Mouse (Mus musculus) heart, adult 2 months (tissue): Measurements from ENCODE around the gene Slc35b2. TPM values are rescaled to one million over a fixed set of nuclear protein-coding genes. Genes with fewer than 3 reads are reported as not detected.

Source experiments
- DNase-seq, 2 experiments: peaks; one replicate each; pipeline ENCODE4 v3.0.0; 2021
- H3K27ac ChIP-seq: fragments of 200-600 bp; 2 replicates; pipeline ENCODE4 v1.8.1; 2022
- H3K27me3 ChIP-seq: fragments of 200-500 bp; 2 replicates; pipeline ENCODE4 v1.6.1; 2012; ENCODE audit warnings: mild to moderate bottlenecking, low read length, inconsistent platforms, mixed read lengths; ENCODE audit not compliant: control insufficient read depth, insufficient read depth
- H3K36me3 ChIP-seq: fragments of 200-500 bp; 2 replicates; pipeline ENCODE4 v1.6.1; 2012; ENCODE audit warnings: low read length, inconsistent platforms; ENCODE audit not compliant: control insufficient read depth, insufficient read depth
- H3K4me1 ChIP-seq: fragments of 200-500 bp; 2 replicates; pipeline ENCODE4 v1.6.1; 2011; ENCODE audit warnings: low read length; ENCODE audit not compliant: control insufficient read depth, insufficient read depth
- H3K4me3 ChIP-seq: fragments of 200-600 bp; 2 replicates; pipeline ENCODE4 v1.8.1; 2022
- H3K79me2 ChIP-seq: fragments of 200-500 bp; replicated peaks from 2 replicates; pipeline ENCODE4 v1.6.1; 2012; ENCODE audit warnings: mild to moderate bottlenecking, inconsistent platforms, low read length, moderate library complexity, mixed read lengths; ENCODE audit not compliant: control insufficient read depth, insufficient read depth
- H3K9ac ChIP-seq: fragments of 200-500 bp; 2 replicates; pipeline ENCODE4 v1.6.1; 2012; ENCODE audit warnings: low read depth, mild to moderate bottlenecking, control low read depth, inconsistent platforms, low read length, mixed read lengths
- CTCF ChIP-seq: fragments of 200-600 bp; IDR thresholded peaks from 2 replicates; pipeline ENCODE4 v1.8.1; 2022; ENCODE audit warnings: antibody characterized with exemption, mild to moderate bottlenecking, moderate library complexity
- EP300 ChIP-seq: fragments of 200-500 bp; IDR thresholded peaks from 2 replicates; pipeline ENCODE4 v1.6.1; 2011; ENCODE audit warnings: low read depth, low read length, control low read depth; ENCODE audit not compliant: insufficient read depth
- POLR2A ChIP-seq: fragments of 200-500 bp; IDR thresholded peaks from 2 replicates; pipeline ENCODE4 v1.6.1; 2011; ENCODE audit warnings: mild to moderate bottlenecking, low read depth, low read length, control low read depth; ENCODE audit not compliant: insufficient read depth
- WGBS: fragments of 180-500 bp; shearing (Covaris S2); methylation state at CpG from one replicate; pipeline ENCODE4 v1.1.7; 2018; 5-methylcytosine and 5-hydroxymethylcytosine counted together
- intact Hi-C: fragments of 180-260 bp; cut with DNase I; formaldehyde crosslinking; loops from one replicate; pipeline ENCODE4 v1.15.1; 2025
- polyA plus RNA-seq: library from polyadenylated mRNA; depleted of rRNA; stranded (reverse); fragments of >200 nt; gene quantifications from 2 replicates; pipeline ENCODE4 v1.2.3, GENCODE M21; 2012
- total RNA-seq, 2 experiments: library from RNA; stranded (reverse); gene quantifications; 2 replicates each; pipeline ENCODE4 v1.2.3; 2021

Slc35b2 gene
- total and polyA plus RNA-seq, 3 experiments, result 23.4 to 45.1 (median 24.0) TPM

DNA sequence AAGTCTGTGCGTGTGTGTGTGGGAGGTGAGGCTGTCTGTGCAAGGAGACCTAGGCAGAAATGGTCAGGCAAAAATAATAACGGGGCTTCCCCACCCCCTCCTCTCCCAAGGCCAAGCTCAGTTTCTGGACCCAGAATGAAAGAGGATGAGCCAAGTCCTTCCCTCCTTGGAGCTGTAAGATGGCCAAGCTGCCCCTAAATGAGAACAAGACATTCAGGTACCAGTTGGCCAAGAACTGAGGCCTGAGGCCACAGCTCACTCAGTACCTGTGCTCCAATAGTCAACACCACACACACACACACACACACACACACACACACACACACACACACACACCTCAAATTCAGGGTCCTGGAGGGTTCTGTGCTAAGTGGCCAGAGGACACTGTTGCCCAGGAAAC is 21.0 kb upstream of the Slc35b2 start:
- DNase-seq, result no peak
- TF ChIP-seq CTCF (no peak), EP300 (no peak), POLR2A (no peak)
- Histone ChIP-seq H3K36me3 (no peaks in the 10 kb centered on the region), H3K27ac (no peak overlapping the region), H3K4me3 (no peak overlapping the region), H3K4me1 (no peaks in the 10 kb centered on the region), H3K27me3 (peaks cover 21% of the 10 kb centered on the region), H3K9ac (no peak overlapping the region), H3K79me2 (no peaks in the 10 kb centered on the region)
- 70% methylated on average over 2 of the region's 2 CpGs for whole genome bisulfite sequencing
- intact Hi-C loops, result no loop called here

DNA sequence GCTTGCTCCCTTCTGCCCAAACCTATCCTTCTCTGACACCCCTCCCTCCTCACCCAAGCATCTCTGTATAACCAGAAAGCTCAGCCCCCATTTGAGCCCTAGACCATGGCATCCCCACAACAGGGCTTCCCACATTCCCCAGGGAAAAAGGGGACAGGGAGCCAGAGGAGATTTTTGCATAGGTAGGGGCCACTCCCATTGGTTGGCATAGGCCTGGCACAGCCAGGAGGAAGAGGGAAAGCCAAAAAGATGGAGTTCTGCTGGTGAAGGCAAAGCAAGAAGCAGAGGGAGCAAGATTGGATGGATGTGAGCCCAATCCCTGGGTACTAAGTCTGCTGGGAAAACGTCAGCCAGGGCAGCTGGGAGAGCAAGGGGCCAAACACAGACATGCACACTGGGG is 20.6 kb upstream of the Slc35b2 start:
- 29% methylated on average over 1 of the region's 1 CpGs for WGBS
- intact Hi-C loops, result no loop called here
- no peak for DNase-seq
- Histone ChIP-seq H3K27ac (no peak overlapping the region), H3K79me2 (no peaks in the 10 kb centered on the region), H3K4me3 (no peak overlapping the region), H3K27me3 (peaks cover 21% of the 10 kb centered on the region), H3K9ac (no peak overlapping the region), H3K36me3 (no peaks in the 10 kb centered on the region), H3K4me1 (no peaks in the 10 kb centered on the region)
- TF ChIP-seq CTCF (no peak), POLR2A (no peak), EP300 (no peak)

DNA sequence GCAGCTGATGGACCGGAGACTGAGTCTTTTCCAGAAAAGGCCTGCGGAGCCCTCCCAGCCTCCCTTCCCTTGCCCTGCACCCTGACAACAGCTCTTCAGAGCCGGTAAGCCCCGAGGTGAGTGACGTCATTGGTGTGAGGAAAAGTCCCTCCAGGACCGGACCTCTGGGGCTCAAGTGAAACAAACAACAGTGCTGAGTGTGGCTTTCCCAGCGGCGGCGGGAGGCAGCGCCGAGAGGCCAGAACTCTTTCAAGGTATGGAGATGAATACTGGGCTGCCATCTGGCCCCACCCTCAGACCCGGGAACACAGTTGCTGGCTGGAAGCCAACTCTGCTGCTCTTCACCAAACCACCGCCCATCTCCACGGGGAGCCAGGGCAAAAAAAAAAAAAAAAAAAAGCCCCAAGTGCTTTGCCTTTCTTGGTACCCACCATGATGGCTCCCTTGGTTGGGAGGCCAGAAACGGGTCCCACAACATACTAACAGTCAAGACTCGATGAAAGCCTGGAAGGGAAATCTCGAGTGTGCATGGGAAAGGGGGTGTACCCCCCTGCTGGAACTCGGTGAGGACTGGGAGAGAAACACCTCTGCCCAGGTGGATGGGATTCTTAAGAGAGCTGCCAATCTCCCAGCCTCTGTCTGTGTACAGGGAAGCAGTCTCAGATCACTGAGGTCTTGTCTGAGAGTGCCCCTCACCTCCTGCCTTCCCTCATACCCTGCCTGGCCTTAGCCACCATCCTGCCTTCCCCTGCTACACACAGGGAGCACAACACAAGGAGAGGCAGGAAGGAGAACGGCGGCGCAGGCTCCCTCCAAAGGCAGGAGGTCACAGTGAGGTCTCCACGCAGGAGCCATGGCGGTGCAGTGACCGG is 19.4 kb upstream of the Slc35b2 start:
- H3K27me3 ChIP-seq, result peaks cover 28% of the 10 kb centered on the region
- H3K4me3 ChIP-seq, result no peak overlapping the region
- no peak for DNase-seq
- no peak overlapping the region for H3K9ac ChIP-seq
- 7% methylated on average over 24 of the region's 24 CpGs for WGBS
- H3K4me1 ChIP-seq, result no peaks in the 10 kb centered on the region
- intact Hi-C loops, result no loop called here
- H3K79me2 ChIP-seq, result no peaks in the 10 kb centered on the region
- TF ChIP-seq EP300 (no peak), CTCF (no peak), POLR2A (no peak)
- no peak overlapping the region for H3K27ac ChIP-seq
- H3K36me3 ChIP-seq, result no peaks in the 10 kb centered on the region

DNA sequence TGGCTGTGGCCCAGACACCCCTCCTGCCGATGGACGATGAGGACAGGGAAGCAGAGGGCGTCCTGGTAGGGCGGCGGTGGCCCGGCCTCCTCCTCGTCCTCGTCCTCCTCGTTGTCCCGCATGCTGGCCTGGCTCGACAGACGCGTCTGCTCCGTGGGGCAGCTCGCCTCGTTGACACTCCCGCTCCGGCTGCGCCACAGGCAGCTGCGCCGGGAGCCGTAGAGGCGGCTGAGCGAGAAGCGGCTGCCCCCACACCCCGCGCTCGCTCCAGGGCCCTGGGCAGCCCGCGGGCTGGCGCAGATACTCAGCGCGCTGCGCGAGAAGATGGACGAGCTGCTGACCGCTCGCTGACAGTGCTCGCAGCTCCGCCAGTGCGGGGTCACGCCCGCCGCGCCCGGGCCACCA is 18.8 kb upstream of the Slc35b2 start:
- H3K27me3 ChIP-seq, result peaks cover 28% of the 10 kb centered on the region
- WGBS, result 7% methylated on average over 46 of the region's 46 CpGs

DNA sequence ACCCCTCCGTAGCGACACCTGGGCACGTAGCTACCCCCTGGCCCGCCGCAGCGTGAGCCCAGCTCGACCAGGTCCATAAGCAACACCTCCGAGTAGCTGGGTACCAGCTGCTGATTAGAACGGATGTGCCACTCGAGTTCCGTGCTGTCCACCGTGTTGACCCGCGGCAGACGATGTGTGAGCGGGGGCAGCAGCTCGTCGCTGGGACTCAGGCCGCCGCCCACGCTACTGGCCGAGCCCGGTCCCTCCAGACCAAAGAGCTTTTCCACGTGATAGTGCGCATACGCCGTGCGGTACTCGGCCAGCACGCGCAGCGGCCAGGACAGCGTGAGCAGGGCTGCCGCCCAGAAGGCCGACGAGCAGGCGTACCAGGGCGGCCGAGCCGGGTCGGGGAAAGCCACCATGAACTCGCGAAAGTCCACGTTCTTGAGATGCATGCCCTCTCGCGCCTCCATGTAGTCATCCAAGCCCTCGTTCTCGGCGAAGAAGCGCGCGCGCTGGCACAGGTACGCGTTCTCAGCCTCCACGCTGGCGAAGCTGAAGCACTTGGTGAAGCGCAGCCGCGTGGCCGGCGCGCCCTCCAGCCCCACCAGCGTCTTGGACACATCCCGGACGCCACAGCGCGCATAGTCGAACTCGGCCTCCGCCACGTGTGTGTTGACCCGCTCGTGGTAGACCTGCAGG is 18.3 kb upstream of the Slc35b2 start:
- no peaks in the 10 kb centered on the region for H3K36me3 ChIP-seq
- H3K27me3 ChIP-seq, result peaks cover 28% of the 10 kb centered on the region
- H3K79me2 ChIP-seq, result no peaks in the 10 kb centered on the region
- no peak for DNase-seq
- intact Hi-C loops, result no loop called here
- H3K4me1 ChIP-seq, result no peaks in the 10 kb centered on the region
- H3K9ac ChIP-seq, result no peak overlapping the region
- 4% methylated on average over 74 of the region's 74 CpGs for WGBS
- H3K4me3 ChIP-seq, result peak overlapping the region; percentile 31
- H3K27ac ChIP-seq, result no peak overlapping the region
- TF ChIP-seq POLR2A, result no peak
- TF ChIP-seq CTCF, result no peak
- no peak for TF ChIP-seq EP300

More for the DNA sequence above, 18.8 kb upstream of the Slc35b2 start:
- TF ChIP-seq POLR2A (no peak), EP300 (no peak), CTCF (no peak)
- no peak for DNase-seq
- Histone ChIP-seq H3K36me3 (no peaks in the 10 kb centered on the region), H3K27ac (no peak overlapping the region), H3K4me3 (peak overlapping the region; percentile 31), H3K4me1 (no peaks in the 10 kb centered on the region), H3K79me2 (no peaks in the 10 kb centered on the region), H3K9ac (no peak overlapping the region)
- intact Hi-C loops, result no loop called here

DNA sequence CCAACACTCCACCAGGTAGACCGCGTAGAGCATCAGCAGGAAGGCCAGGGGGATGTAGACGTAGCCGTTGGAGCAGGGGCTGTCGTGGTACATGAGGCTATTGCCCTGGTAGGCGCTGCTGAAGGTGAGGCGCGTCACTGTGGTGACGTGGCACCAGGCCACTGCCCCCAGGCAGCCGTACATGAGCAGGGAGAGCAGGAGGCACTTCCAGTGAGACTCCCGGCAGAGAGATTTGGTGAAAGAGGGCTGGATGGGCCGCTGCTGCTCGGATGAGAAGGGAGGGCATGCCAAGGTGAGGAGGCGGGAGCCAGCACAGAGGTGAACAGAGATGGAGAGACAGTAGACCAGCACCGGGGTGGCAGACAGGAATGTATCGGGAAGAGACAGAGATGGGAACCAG is 16.7 kb upstream of the Slc35b2 start:
- Histone ChIP-seq H3K4me1 (peaks cover 1% of the 10 kb centered on the region; the same call in 1 of the 2 replicates), H3K27ac (no peak overlapping the region), H3K4me3 (no peak overlapping the region), H3K27me3 (peaks cover 28% of the 10 kb centered on the region), H3K9ac (no peak overlapping the region), H3K79me2 (no peaks in the 10 kb centered on the region), H3K36me3 (no peaks in the 10 kb centered on the region)
- DNase-seq, result no peak
- 71% methylated on average over 16 of the region's 16 CpGs for WGBS
- intact Hi-C loops, result no loop called here
- no peak for TF ChIP-seq POLR2A
- no peak for TF ChIP-seq CTCF
- TF ChIP-seq EP300, result no peak
